Mouse (Mus musculus) liver, postnatal 0 days (tissue): Measurements from ENCODE around the gene Zkscan6.

ENCODE experiments used
- CTCF ChIP-seq: sonication (generic); IDR thresholded peaks from 2 replicates; pipeline ENCODE4 v1.5.1; 2016; ENCODE audit warnings: antibody characterized with exemption, low read depth
- EP300 ChIP-seq: IDR thresholded peaks from 2 replicates; pipeline ENCODE4 v1.6.1; 2016; ENCODE audit warnings: antibody characterized with exemption, low read depth, mild to moderate bottlenecking

- TF ChIP-seq CTCF (peak; percentile 48), EP300 (no peak)
Observed at GRCm38 (mm10) chr11:65852066-65852465, 45.1 kb downstream of the Zkscan6 start.
